Mouse (Mus musculus) liver, embryonic 16.5 days (tissue): ENCODE data around the gene Mrpl48. TPM values are rescaled to one million over a fixed set of nuclear protein-coding genes. Genes with fewer than 3 reads are reported as not detected.
A peak's percentile ranks its signal among the peaks of the same experiment; 100 is the strongest.
"Not testable (repeated sequence)": the region's sequence is repeated elsewhere in the genome, so short reads cannot be mapped to it uniquely, and the experiment has no call there.

Experiments
- ATAC-seq: fragments of 200-750 bp; cut with Nextera tagmentation; 2 replicates; pipeline ENCODE4 v1.8.0; 2017; ENCODE audit warnings: low read depth, mild to moderate bottlenecking, moderate number of reproducible peaks, moderate library complexity
- H3K27ac ChIP-seq: fragments of 300-500 bp; sonication (generic); 2 replicates; pipeline ENCODE4 v1.5.1; 2014; ENCODE audit warnings: mild to moderate bottlenecking, low read length
- H3K27me3 ChIP-seq: fragments of 300-500 bp; sonication (generic); 2 replicates; pipeline ENCODE4 v1.6.1; 2014; ENCODE audit warnings: low read depth, low read length, mixed read lengths; ENCODE audit not compliant: control insufficient read depth, insufficient read depth
- H3K36me3 ChIP-seq: fragments of 300-500 bp; sonication (generic); 2 replicates; pipeline ENCODE4 v1.6.1; 2014; ENCODE audit warnings: mild to moderate bottlenecking; ENCODE audit not compliant: control insufficient read depth, insufficient read depth
- H3K4me1 ChIP-seq: fragments of 300-500 bp; sonication (generic); 2 replicates; pipeline ENCODE4 v1.6.1; 2014; ENCODE audit warnings: low read depth, low read length, mixed read lengths; ENCODE audit not compliant: control insufficient read depth
- H3K4me2 ChIP-seq: fragments of 300-500 bp; sonication (generic); 2 replicates; pipeline ENCODE4 v1.6.1; 2014; ENCODE audit warnings: low read depth, low read length, mixed read lengths
- H3K4me3 ChIP-seq: fragments of 300-500 bp; sonication (generic); 2 replicates; pipeline ENCODE4 v1.5.1; 2014; ENCODE audit warnings: low read depth, mild to moderate bottlenecking, low read length
- H3K9ac ChIP-seq: fragments of 300-500 bp; sonication (generic); 2 replicates; pipeline ENCODE4 v1.6.1; 2014; ENCODE audit warnings: low read depth, low read length
- H3K9me3 ChIP-seq: fragments of 300-500 bp; sonication (generic); replicated peaks from 2 replicates; pipeline ENCODE4 v1.6.1; 2016; ENCODE audit warnings: low read length; ENCODE audit not compliant: control insufficient read depth
- WGBS: fragments of 180-500 bp; shearing (Covaris S2); extraction: QIAGEN DNeasy Blood & Tissue Kit; methylation state at CpG from one replicate; pipeline ENCODE4 v1.1.7; 2014; ENCODE audit not compliant: insufficient replicate concordance; 5-methylcytosine and 5-hydroxymethylcytosine counted together
- polyA plus RNA-seq: library from polyadenylated mRNA; unstranded; fragments of >200 nt; fragmentation: Nextera tagmentation; extraction: Ambion mirVana; gene quantifications from 2 replicates; pipeline ENCODE4 v1.2.1, GENCODE M21; 2015

Gene Mrpl48
- polyA plus RNA-seq, 1 experiment from 2014 or later, result 37.4 TPM

DNA sequence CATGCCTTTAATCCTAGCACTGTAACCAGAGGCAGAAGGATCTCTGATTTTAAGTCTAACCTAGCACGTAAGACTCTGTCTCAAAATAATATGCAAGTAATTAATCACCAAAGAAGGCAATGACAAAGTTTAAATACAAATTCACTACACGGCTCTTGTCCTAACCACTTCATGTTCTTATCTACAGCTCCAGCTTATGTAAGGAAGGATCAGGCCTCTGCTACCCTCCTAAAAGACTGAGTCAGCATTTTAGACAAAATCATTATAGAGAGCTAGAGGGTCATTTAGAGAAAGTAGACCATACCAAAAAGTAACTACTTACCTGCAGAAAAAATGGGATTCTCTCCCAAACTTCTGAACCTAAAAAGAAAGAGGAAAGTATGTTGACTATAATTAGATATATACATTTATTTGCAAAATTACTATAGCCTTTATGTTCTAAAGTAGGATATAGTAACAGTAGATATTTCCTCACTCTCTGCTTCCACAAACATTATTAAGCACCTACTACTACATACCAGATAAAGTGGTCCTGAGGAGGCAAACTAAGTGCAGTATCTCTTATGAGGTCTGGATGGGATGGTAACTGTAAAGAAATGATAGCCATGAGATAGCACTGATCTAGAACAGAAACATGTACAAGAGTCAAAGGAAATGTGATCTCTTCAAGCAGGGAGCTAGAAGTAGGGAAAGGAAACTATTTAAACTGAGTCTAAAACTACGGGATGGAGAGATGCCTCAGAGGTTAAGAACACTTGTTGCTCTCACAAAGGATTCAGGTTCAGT, 37.0 kb downstream of the Mrpl48 start:
- peak; percentile 90 for ATAC-seq
- H3K27ac ChIP-seq, result peak overlapping the region; percentile 83
- H3K4me3 ChIP-seq, result no peak overlapping the region
- no peaks in the 10 kb centered on the region for H3K9me3 ChIP-seq
- no peak overlapping the region for H3K9ac ChIP-seq
- no peaks in the 10 kb centered on the region for H3K27me3 ChIP-seq
- WGBS, result 37% methylated on average over 3 of the region's 3 CpGs
- peaks cover 35% of the 10 kb centered on the region for H3K4me1 ChIP-seq
- H3K36me3 ChIP-seq, result peaks cover 3% of the 10 kb centered on the region; the same call in 1 of the 2 replicates
- peak overlapping the region; percentile 38; the same call in 1 of the 2 replicates for H3K4me2 ChIP-seq

DNA sequence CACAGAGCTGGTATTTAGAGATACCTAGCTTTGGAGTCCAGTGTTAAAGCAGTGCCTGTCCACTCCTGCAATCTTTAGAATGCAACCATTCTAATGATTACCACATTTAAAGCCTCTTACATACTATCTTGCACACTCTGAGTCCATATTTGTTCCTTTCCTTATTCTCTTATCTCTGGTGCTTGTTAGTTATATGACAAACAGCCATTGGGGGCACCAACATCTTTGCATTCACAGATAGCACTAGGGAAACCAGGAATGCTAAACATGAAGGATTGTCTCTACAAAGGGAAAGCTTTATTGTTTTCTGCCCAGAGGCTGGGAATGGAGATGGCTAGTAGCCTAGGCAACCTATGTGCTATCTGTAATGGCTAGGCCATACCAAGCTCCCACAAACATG, 38.2 kb downstream of the Mrpl48 start:
- Histone ChIP-seq H3K4me3 (no peak overlapping the region), H3K4me2 (peak overlapping the region; percentile 18; the same call in 1 of the 2 replicates), H3K36me3 (peaks cover 3% of the 10 kb centered on the region; the same call in 1 of the 2 replicates), H3K4me1 (peaks cover 35% of the 10 kb centered on the region), H3K27me3 (no peaks in the 10 kb centered on the region), H3K9me3 (no peaks in the 10 kb centered on the region), H3K27ac (peak overlapping the region; percentile 83), H3K9ac (no peak overlapping the region)
- peak; percentile 39 for ATAC-seq

DNA sequence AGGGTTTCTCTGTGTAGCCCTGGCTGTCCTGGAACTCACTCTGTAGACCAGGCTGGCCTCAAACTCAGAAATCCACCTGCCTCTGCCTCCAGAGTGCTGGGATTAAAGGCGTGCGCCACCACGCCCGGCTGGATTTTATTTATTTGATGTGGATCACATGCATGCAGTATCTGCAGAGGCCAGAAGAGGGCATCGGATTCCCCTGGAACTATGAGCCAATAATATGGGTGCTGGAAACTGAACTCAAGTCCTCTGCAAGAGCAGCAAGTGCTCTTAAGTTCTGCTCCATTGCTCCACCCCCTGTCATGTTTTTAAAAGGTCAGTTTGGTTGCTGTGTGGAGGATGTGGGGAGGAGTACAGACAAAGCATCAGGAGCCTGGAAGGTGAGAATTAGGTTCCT, 40.9 kb downstream of the Mrpl48 start:
- not testable (repeated sequence) for H3K36me3 ChIP-seq, H3K9me3 ChIP-seq, H3K27ac ChIP-seq, H3K4me2 ChIP-seq, ATAC-seq, H3K9ac ChIP-seq, H3K4me3 ChIP-seq, H3K27me3 ChIP-seq
- H3K4me1 ChIP-seq, result peaks cover 27% of the 10 kb centered on the region
- WGBS, result 83% methylated on average over 5 of the region's 5 CpGs

DNA sequence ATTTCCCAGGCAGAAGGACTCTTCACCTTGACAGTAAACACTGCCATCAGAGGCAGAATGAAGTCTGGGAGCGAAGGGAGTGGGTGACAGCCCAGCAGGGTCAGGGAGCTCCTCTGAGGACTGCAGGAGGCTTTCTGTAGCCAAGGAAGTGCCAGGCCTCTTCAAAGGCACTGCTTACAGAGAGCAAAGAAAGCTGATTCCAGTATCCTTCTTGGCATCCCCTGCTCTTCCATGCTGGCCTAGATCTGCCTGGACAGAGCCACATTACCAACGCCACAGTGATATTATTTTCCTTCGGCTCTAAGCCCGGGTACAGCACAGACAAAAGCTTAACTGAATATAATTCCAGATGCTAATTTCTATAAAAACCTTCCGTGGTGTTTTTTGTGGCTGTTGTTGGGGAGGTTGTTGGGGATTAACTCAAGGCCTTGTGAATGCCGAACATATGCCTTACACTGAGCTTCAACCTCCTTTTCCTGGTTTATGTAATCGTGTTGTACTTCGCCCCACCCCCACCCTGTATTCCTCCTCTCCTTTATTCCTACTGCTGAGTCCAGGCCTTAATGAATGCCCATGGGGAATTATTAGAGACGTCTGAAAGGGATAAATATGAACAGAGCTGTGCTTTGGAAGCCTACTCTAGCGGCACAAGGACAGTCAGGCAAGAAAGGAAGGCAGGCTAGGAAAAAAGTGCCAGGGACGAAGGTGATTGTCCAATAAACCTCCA, 46.1 kb downstream of the Mrpl48 start:
- Histone ChIP-seq H3K4me1 (peaks cover 6% of the 10 kb centered on the region), H3K4me2 (no peak overlapping the region), H3K9me3 (no peaks in the 10 kb centered on the region), H3K4me3 (no peak overlapping the region), H3K9ac (0 out of 2 replicates have a peak overlapping the region, but pooled peaks have one; percentile 19), H3K27me3 (no peaks in the 10 kb centered on the region), H3K27ac (no peak overlapping the region), H3K36me3 (peaks cover 3% of the 10 kb centered on the region; the same call in 1 of the 2 replicates)
- WGBS, result 72% methylated on average over 11 of the region's 11 CpGs
- ATAC-seq, result no peak

DNA sequence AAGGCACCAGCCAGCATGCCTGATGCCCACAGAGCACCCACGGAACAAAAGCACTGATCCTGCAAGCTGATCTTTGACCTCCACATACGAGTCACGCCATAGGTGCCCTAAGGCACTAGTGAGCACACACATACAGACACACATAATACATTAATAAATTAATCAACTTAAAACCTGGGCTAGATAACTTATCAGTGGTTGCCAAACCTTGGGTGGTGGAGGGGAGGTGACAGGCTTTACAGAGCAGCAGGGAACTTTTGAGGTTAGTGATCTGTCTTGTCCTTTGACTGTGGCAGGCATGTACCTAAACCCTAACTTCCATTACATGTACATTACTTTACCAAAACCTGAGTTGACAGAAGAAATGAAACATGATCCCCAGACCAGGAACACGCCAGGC, 48.8 kb downstream of the Mrpl48 start:
- Histone ChIP-seq H3K4me3 (no peak overlapping the region), H3K9me3 (no peaks in the 10 kb centered on the region), H3K27me3 (no peaks in the 10 kb centered on the region), H3K4me2 (peak overlapping the region; percentile 34), H3K27ac (no peak overlapping the region), H3K36me3 (peaks cover 3% of the 10 kb centered on the region; the same call in 1 of the 2 replicates), H3K9ac (no peak overlapping the region), H3K4me1 (peaks cover 19% of the 10 kb centered on the region)
- 27% methylated on average over 4 of the region's 4 CpGs for WGBS
- ATAC-seq, result peak; percentile 88

GRCm38 (mm10) chr7:100557241-100557640, 50.9 kb downstream of the Mrpl48 start:
- Histone ChIP-seq H3K4me2 (no peak overlapping the region), H3K4me3 (no peak overlapping the region), H3K9me3 (no peaks in the 10 kb centered on the region), H3K9ac (no peak overlapping the region), H3K36me3 (peaks cover 3% of the 10 kb centered on the region; the same call in 1 of the 2 replicates), H3K4me1 (peaks cover 19% of the 10 kb centered on the region), H3K27ac (no peak overlapping the region), H3K27me3 (no peaks in the 10 kb centered on the region)
- ATAC-seq, result no peak
- 73% methylated on average over 5 of the region's 5 CpGs for WGBS

- Histone ChIP-seq H3K27ac (peak overlapping the region; percentile 79), H3K36me3 (no peaks in the 10 kb centered on the region), H3K4me3 (no peak overlapping the region), H3K9ac (no peak overlapping the region), H3K4me1 (peaks cover 19% of the 10 kb centered on the region), H3K9me3 (no peaks in the 10 kb centered on the region), H3K4me2 (no peak overlapping the region), H3K27me3 (no peaks in the 10 kb centered on the region)
- WGBS, result 69% methylated on average over 13 of the region's 13 CpGs
- peak; percentile 31; the same call in 1 of the 2 replicates for ATAC-seq
Observed at GRCm38 (mm10) chr7:100555431-100555951, 52.6 kb downstream of the Mrpl48 start.

- no peak overlapping the region for H3K9ac ChIP-seq
- H3K4me2 ChIP-seq, result 0 out of 2 replicates have a peak overlapping the region, but pooled peaks have one; percentile 14
- WGBS, result 42% methylated on average over 5 of the region's 5 CpGs
Observed at GRCm38 (mm10) chr7:100554939-100555338, 53.2 kb downstream of the Mrpl48 start.

More at GRCm38 (mm10) chr7:100554939-100555338, 53.2 kb downstream of the Mrpl48 start:
- H3K4me3 ChIP-seq, result no peak overlapping the region
- H3K27me3 ChIP-seq, result no peaks in the 10 kb centered on the region
- H3K4me1 ChIP-seq, result peaks cover 19% of the 10 kb centered on the region
- peak overlapping the region; percentile 79 for H3K27ac ChIP-seq
- peak; percentile 74 for ATAC-seq
- no peaks in the 10 kb centered on the region for H3K9me3 ChIP-seq
- no peaks in the 10 kb centered on the region for H3K36me3 ChIP-seq
